Mouse (Mus musculus) MEL (cell line): ENCODE data around the gene Ciart. TPM values are rescaled to one million over a fixed set of nuclear protein-coding genes. Genes with fewer than 3 reads are reported as not detected.

Experiments
- DNase-seq: peaks from one replicate; pipeline ENCODE4 v3.0.0; 2011; ENCODE audit warnings: low read depth, low spot score
- H3K27ac ChIP-seq: 2 replicates; pipeline ENCODE4 v1.5.1; 2012; ENCODE audit warnings: low read depth, mild to moderate bottlenecking, control low read depth, low read length, moderate library complexity; ENCODE audit not compliant: control insufficient read depth
- H3K27me3 ChIP-seq, 2 experiments: fragments of 150-350 bp in 1 of 2; sonication (generic) in 1 of 2; 2 replicates each; pipeline ENCODE4 v1.6.1; 2012; ENCODE audit warnings: low read length in 2 of 2, mild to moderate bottlenecking in 2 of 2, improper control_type of control experiment in 1 of 2, moderate library complexity in 1 of 2; ENCODE audit not compliant: insufficient read depth in 2 of 2, control insufficient read depth in 1 of 2
- H3K36me3 ChIP-seq, 2 experiments: 2 replicates each; pipeline ENCODE4 v1.6.1; 2012 to 2014; ENCODE audit warnings: low read length in 2 of 2, improper control_type of control experiment in 1 of 2, inconsistent platforms in 1 of 2, mild to moderate bottlenecking in 1 of 2; ENCODE audit not compliant: insufficient read depth in 2 of 2, control insufficient read depth in 1 of 2
- H3K4me1 ChIP-seq, 2 experiments: fragments of 150-350 bp in 1 of 2; sonication (generic) in 1 of 2; 2 replicates each; pipeline ENCODE4 v1.6.1; 2012; ENCODE audit warnings: low read length in 2 of 2, improper control_type of control experiment in 1 of 2, mild to moderate bottlenecking in 1 of 2; ENCODE audit not compliant: insufficient read depth in 2 of 2, control insufficient read depth in 1 of 2
- H3K4me3 ChIP-seq, 2 experiments: fragments of 150-350 bp in 1 of 2; sonication (generic) in 1 of 2; 2 replicates each; pipeline ENCODE4 v1.5.1; 2012; ENCODE audit warnings: low read depth in 2 of 2, low read length in 2 of 2, mild to moderate bottlenecking in 2 of 2, moderate library complexity in 2 of 2, control low read depth in 1 of 2, improper control_type of control experiment in 1 of 2; ENCODE audit not compliant: control insufficient read depth in 1 of 2, insufficient read depth in 1 of 2
- H3K79me2 ChIP-seq: 2 replicates; pipeline ENCODE4 v1.6.1; 2012; ENCODE audit warnings: mild to moderate bottlenecking, low read length, moderate library complexity; ENCODE audit not compliant: control insufficient read depth, poor library complexity, insufficient read depth
- H3K9ac ChIP-seq: 2 replicates; pipeline ENCODE4 v1.6.1; 2012; ENCODE audit warnings: low read depth, mild to moderate bottlenecking, control low read depth, low read length, moderate library complexity; ENCODE audit not compliant: control insufficient read depth, poor library complexity, severe bottlenecking
- H3K9me3 ChIP-seq: fragments of 150-350 bp; sonication (generic); replicated peaks from 2 replicates; pipeline ENCODE4 v1.6.1; 2012; ENCODE audit warnings: mild to moderate bottlenecking, low read length, improper control_type of control experiment, moderate library complexity; ENCODE audit not compliant: insufficient read depth
- CTCF ChIP-seq, 3 experiments: IDR thresholded peaks in 2 of 3; conservative IDR thresholded peaks in 1 of 3; 2 replicates each; pipeline ENCODE4 v1.5.1; 2011 to 2012; ENCODE audit warnings: low read length in 3 of 3, low read depth in 2 of 3, mild to moderate bottlenecking in 2 of 3, improper control_type of control experiment in 1 of 3, inconsistent platforms in 1 of 3, mixed read lengths in 1 of 3, moderate library complexity in 1 of 3; ENCODE audit not compliant: control insufficient read depth in 1 of 3, insufficient read depth in 1 of 3, poor library complexity in 1 of 3, severe bottlenecking in 1 of 3
- ELF1 ChIP-seq: IDR thresholded peaks from 2 replicates; pipeline ENCODE4 v1.6.1; 2014; ENCODE audit warnings: low read depth, mild to moderate bottlenecking, inconsistent platforms, low read length, improper control_type of control experiment, moderate library complexity
- ETS1 ChIP-seq: IDR thresholded peaks from 2 replicates; pipeline ENCODE4 v1.6.1; 2012; ENCODE audit warnings: low read depth, mild to moderate bottlenecking, inconsistent platforms, low read length, improper control_type of control experiment, moderate library complexity
- HCFC1 ChIP-seq: IDR thresholded peaks from 2 replicates; pipeline ENCODE4 v1.6.1; 2012; ENCODE audit warnings: low read depth, mild to moderate bottlenecking, inconsistent platforms, low read length, improper control_type of control experiment, moderate library complexity
- KAT2A ChIP-seq: conservative IDR thresholded peaks from 2 replicates; pipeline ENCODE4 v1.6.1; 2012; ENCODE audit warnings: low read depth, low read length, improper control_type of control experiment, inconsistent platforms
- MAX ChIP-seq: IDR thresholded peaks from 2 replicates; pipeline ENCODE4 v1.6.1; 2011; ENCODE audit warnings: low read length, improper control_type of control experiment
- MAZ ChIP-seq: IDR thresholded peaks from 2 replicates; pipeline ENCODE4 v1.6.1; 2012; ENCODE audit warnings: low read depth, mild to moderate bottlenecking, inconsistent platforms, low read length, improper control_type of control experiment
- MEF2A ChIP-seq: IDR thresholded peaks from 2 replicates; pipeline ENCODE4 v1.6.1; 2014; ENCODE audit warnings: low read depth, mild to moderate bottlenecking, inconsistent platforms, low read length, improper control_type of control experiment; ENCODE audit not compliant: poor library complexity, insufficient replicate concordance, severe bottlenecking; ENCODE audit errors: extremely low read depth
- MYC ChIP-seq: IDR thresholded peaks from 2 replicates; pipeline ENCODE4 v1.6.1; 2011; ENCODE audit warnings: low read depth, mild to moderate bottlenecking, low read length, improper control_type of control experiment, moderate library complexity
- NELFE ChIP-seq: IDR thresholded peaks from 2 replicates; pipeline ENCODE4 v1.6.1; 2011; ENCODE audit warnings: low read depth, low read length, improper control_type of control experiment
- NRF1 ChIP-seq: IDR thresholded peaks from 2 replicates; pipeline ENCODE4 v1.6.1; 2014; ENCODE audit warnings: low read depth, mild to moderate bottlenecking, inconsistent platforms, low read length, improper control_type of control experiment, moderate library complexity; ENCODE audit not compliant: poor library complexity, insufficient read depth, severe bottlenecking
- POLR2A ChIP-seq, 2 experiments: IDR thresholded peaks; 2 replicates each; pipeline ENCODE4 v1.6.1; 2011 to 2012; ENCODE audit warnings: low read length in 2 of 2, mild to moderate bottlenecking in 2 of 2, control low read depth in 1 of 2, improper control_type of control experiment in 1 of 2, low read depth in 1 of 2, moderate library complexity in 1 of 2; ENCODE audit not compliant: control insufficient read depth in 1 of 2, insufficient read depth in 1 of 2, poor library complexity in 1 of 2
- POLR2AphosphoS2 ChIP-seq: IDR thresholded peaks from 2 replicates; pipeline ENCODE4 v1.6.1; 2011; ENCODE audit warnings: low read length, improper control_type of control experiment
- POLR2AphosphoS5 ChIP-seq: IDR thresholded peaks from 2 replicates; pipeline ENCODE4 v1.6.1; 2012; ENCODE audit warnings: low read depth, borderline replicate concordance, mild to moderate bottlenecking, inconsistent platforms, low read length, moderate library complexity, mixed read lengths
- RAD21 ChIP-seq: IDR thresholded peaks from 2 replicates; pipeline ENCODE4 v1.6.1; 2011; ENCODE audit warnings: mild to moderate bottlenecking, low read depth, low read length, improper control_type of control experiment
- SIN3A ChIP-seq: IDR thresholded peaks from 2 replicates; pipeline ENCODE4 v1.6.1; 2012; ENCODE audit warnings: low read length, improper control_type of control experiment, inconsistent platforms
- SMC3 ChIP-seq: IDR thresholded peaks from 2 replicates; pipeline ENCODE4 v1.6.1; 2011; ENCODE audit warnings: low read depth, low read length, improper control_type of control experiment
- TAL1 ChIP-seq: IDR thresholded peaks from 2 replicates; pipeline ENCODE4 v1.6.1; 2012; ENCODE audit warnings: mild to moderate bottlenecking, inconsistent platforms, low read length, moderate library complexity, mixed read lengths
- TBP ChIP-seq: IDR thresholded peaks from 2 replicates; pipeline ENCODE4 v1.8.0; 2011; ENCODE audit warnings: low read depth, low read length, improper control_type of control experiment
- TCF12 ChIP-seq: IDR thresholded peaks from 2 replicates; pipeline ENCODE4 v1.6.1; 2014; ENCODE audit warnings: low read depth, mild to moderate bottlenecking, inconsistent platforms, low read length, improper control_type of control experiment, moderate library complexity
- USF1 ChIP-seq: IDR thresholded peaks from 2 replicates; pipeline ENCODE4 v1.6.1; 2014; ENCODE audit warnings: low read depth, mild to moderate bottlenecking, inconsistent platforms, low read length, improper control_type of control experiment, moderate library complexity
- ZC3H11A ChIP-seq: IDR thresholded peaks from 2 replicates; pipeline ENCODE4 v1.6.1; 2012; ENCODE audit warnings: low read depth, mild to moderate bottlenecking, inconsistent platforms, low read length, improper control_type of control experiment
- ZKSCAN1 ChIP-seq: IDR thresholded peaks from 2 replicates; pipeline ENCODE4 v1.6.1; 2012; ENCODE audit warnings: low read depth, mild to moderate bottlenecking, inconsistent platforms, low read length, improper control_type of control experiment, moderate library complexity
- ZNF384 ChIP-seq: IDR thresholded peaks from 2 replicates; pipeline ENCODE4 v1.6.1; 2012; ENCODE audit warnings: low read depth, mild to moderate bottlenecking, inconsistent platforms, low read length, improper control_type of control experiment
- polyA plus RNA-seq, 2 experiments: library from polyadenylated mRNA; stranded (reverse) in 1 of 2; unstranded in 1 of 2; fragments of >175 nt in 1 of 2; fragments of >200 nt in 1 of 2; gene quantifications; 2 replicates each; pipeline versions ENCODE4 v1.2.1 to v1.2.4; 2012; ENCODE audit warnings: low replicate concordance in 2 of 2, low read depth in 1 of 2; ENCODE audit not compliant: insufficient read length in 2 of 2, insufficient read depth in 1 of 2, missing spikeins in 1 of 2
- total RNA-seq: library from RNA; depleted of rRNA; stranded (reverse); fragments of 300-350 nt; gene quantifications from 2 replicates; pipeline ENCODE4 v1.2.3, GENCODE M21; 2012

Ciart gene
- total and polyA plus RNA-seq, 3 experiments = 4.9 to 23.8 TPM; not detected in 1

GRCm38 (mm10) chr3:95887596-95887995 is 5.5 kb upstream of the Ciart start:
- Histone ChIP-seq H3K4me1 (peaks cover 14 to 17% of the 10 kb centered on the region in 2 experiments), H3K79me2 (no peaks in the 10 kb centered on the region; the same call in 1 of the 2 replicates), H3K27ac (no peak overlapping the region), H3K27me3 (no peaks in the 10 kb centered on the region), H3K36me3 (peaks cover 0 to 14% of the 10 kb centered on the region in 2 experiments; a peak in 2 of 4 replicates), H3K9me3 (no peaks in the 10 kb centered on the region), H3K4me3 (no peak overlapping the region), H3K9ac (no peak overlapping the region)
- TF ChIP-seq ELF1 = no peak
- no peak for TF ChIP-seq TCF12
- no peak for TF ChIP-seq KAT2A
- no peak for TF ChIP-seq USF1
- TF ChIP-seq TBP = no peak
- TF ChIP-seq POLR2AphosphoS2 = no peak
- TF ChIP-seq ZNF384 = no peak
- TF ChIP-seq SMC3 = no peak
- TF ChIP-seq MYC = no peak
- no peak for TF ChIP-seq ZKSCAN1
- no peak for TF ChIP-seq POLR2A (IDR thresholded peaks at IDR 0.05; ENCODE audit: control insufficient read depth in 1 of 2, insufficient read depth in 1 of 2, low read depth in 1 of 2, low read length in 2 of 2, poor library complexity in 1 of 2)
- TF ChIP-seq MAX = no peak
- no peak for DNase-seq

- H3K27ac ChIP-seq = no peak overlapping the region
- H3K36me3 ChIP-seq = peaks cover 0 to 2% of the 10 kb centered on the region in 2 experiments; a peak in 2 of 4 replicates
- H3K9me3 ChIP-seq = no peaks in the 10 kb centered on the region
- H3K79me2 ChIP-seq = no peaks in the 10 kb centered on the region; the same call in 1 of the 2 replicates
- no peak for DNase-seq
- TF ChIP-seq SMC3 (no peak), NRF1 (no peak), MYC (no peak), HCFC1 (no peak), CTCF (IDR thresholded peaks at IDR 0.05 in 2 of 3, conservative IDR thresholded peaks at IDR 0.05 in 1 of 3; ENCODE audit: control insufficient read depth in 1 of 3, insufficient read depth in 1 of 3, low read depth in 2 of 3, low read length in 3 of 3, poor library complexity in 1 of 3, severe bottlenecking in 1 of 3) (no peak), MAZ (no peak), SIN3A (no peak), TBP (no peak), ZC3H11A (no peak), NELFE (no peak), KAT2A (no peak), POLR2AphosphoS5 (no peak), RAD21 (no peak), ETS1 (no peak), MEF2A (no peak), MAX (no peak), TAL1 (no peak), POLR2A (IDR thresholded peaks at IDR 0.05; ENCODE audit: control insufficient read depth in 1 of 2, insufficient read depth in 1 of 2, low read depth in 1 of 2, low read length in 2 of 2, poor library complexity in 1 of 2) (no peak)
- TF ChIP-seq, all 39 proteins: peak for 0
- Histone ChIP-seq H3K9ac (no peak overlapping the region), H3K4me3 (no peak overlapping the region), H3K4me1 (peaks cover 5 to 13% of the 10 kb centered on the region in 2 experiments; a peak in 3 of 4 replicates), H3K27me3 (no peaks in the 10 kb centered on the region)
These were observed 2.3 kb upstream of the Ciart start for GRCm38 (mm10) chr3:95884400-95884799.
